8 mouse cellular contexts compared by ENCODE assay signal in the genomic region with DNA sequence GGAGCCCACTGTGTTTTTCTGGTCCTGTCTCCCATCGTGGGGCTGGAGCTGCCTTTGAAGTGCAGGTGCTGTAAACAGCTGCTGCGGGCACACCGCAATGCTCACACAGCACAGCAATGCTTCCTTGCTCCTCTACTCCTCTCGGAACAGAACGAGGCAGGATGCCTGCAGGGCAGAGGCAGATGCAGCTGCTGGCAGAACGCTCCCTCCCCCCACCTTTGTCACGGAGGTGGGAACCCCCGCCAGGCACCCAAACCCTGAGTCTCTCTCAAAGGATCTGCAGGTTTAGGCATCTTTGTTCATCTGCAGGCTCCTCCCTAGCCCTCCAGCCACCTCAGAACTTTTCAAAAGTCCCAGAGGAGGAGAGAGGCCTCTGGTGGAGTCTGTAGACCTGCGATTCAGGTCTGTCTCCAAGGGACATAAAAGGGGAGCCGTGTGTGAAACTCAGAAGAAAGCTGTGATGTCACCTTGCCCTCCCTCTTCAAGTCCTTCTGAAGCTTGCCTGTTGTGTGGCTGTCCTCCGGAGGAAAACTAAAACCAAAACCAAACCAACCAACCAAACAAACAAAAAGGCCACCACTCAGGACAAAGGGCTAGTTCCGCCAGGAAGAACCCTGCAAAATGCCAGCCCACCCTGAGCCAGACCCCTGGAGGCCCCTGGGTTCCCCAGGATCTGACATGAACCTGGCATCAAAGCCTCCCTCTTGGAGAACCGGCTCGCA. TPM values are rescaled to one million over a fixed set of nuclear protein-coding genes. Genes with fewer than 3 reads are reported as not detected.
DNase-seq lines count a peak whose midpoint lies in the region; ATAC-seq and TF ChIP-seq lines count a peak whose summit lies in the region.

A gene (plus strand): TSS at position 292 of the 722 bp plus-strand sequence.

- no peaks in the 10 kb centered on the region for H3K4me1 ChIP-seq in heart, postnatal 0 days (ENCODE audit: control insufficient read depth, insufficient read depth)
- H3K4me1 ChIP-seq in bone marrow, adult 2 months (ENCODE audit: control insufficient read depth, insufficient read depth, low read length): peaks cover 1% of the 10 kb centered on the region; the same call in 1 of the 2 replicates
- peaks cover 8% of the 10 kb centered on the region; the same call in 1 of the 2 replicates for H3K4me1 ChIP-seq in hindbrain, postnatal 0 days (ENCODE audit: insufficient read depth, low read length)
- no peaks in the 10 kb centered on the region; the same call in 1 of the 2 replicates for H3K4me1 ChIP-seq in midbrain, postnatal 0 days (ENCODE audit: insufficient read depth, low read length)

- peak within 1 kb of the TSS; percentile 17; the same call in 1 of the 2 replicates for H3K4me2 ChIP-seq in heart, postnatal 0 days (ENCODE audit: low read depth, low read length)
- peak within 1 kb of the TSS; percentile 16 for H3K4me2 ChIP-seq in hindbrain, postnatal 0 days (ENCODE audit: low read depth, low read length)
- H3K4me2 ChIP-seq in midbrain, postnatal 0 days (ENCODE audit: low read depth, low read length, poor library complexity, severe bottlenecking): peak within 1 kb of the TSS; percentile 20; the same call in 1 of the 2 replicates

- ATAC-seq in heart, postnatal 0 days (ENCODE audit: insufficient read depth, low read depth): no peak
- no peak for ATAC-seq in hindbrain, postnatal 0 days
- ATAC-seq in midbrain, postnatal 0 days (ENCODE audit: low FRiP score): no peak

- no peak for TF ChIP-seq CTCF in heart, postnatal 0 days (IDR thresholded peaks at IDR 0.05; ENCODE audit: low read depth)
- TF ChIP-seq CTCF in bone marrow, adult 2 months (IDR thresholded peaks at IDR 0.05; ENCODE audit: control insufficient read depth, insufficient read depth, low read length): no peak
- no peak for TF ChIP-seq CTCF in hindbrain, postnatal 0 days (IDR thresholded peaks at IDR 0.05; ENCODE audit: low read depth)
- TF ChIP-seq CTCF in midbrain, postnatal 0 days (IDR thresholded peaks at IDR 0.05): no peak

- no peaks in the 10 kb centered on the region for H3K36me3 ChIP-seq in heart, postnatal 0 days (replicated peaks; ENCODE audit: control insufficient read depth, insufficient read depth, low read length)
- H3K36me3 ChIP-seq in hindbrain, postnatal 0 days (ENCODE audit: insufficient read depth, low read length): no peaks in the 10 kb centered on the region
- H3K36me3 ChIP-seq in midbrain, postnatal 0 days (ENCODE audit: insufficient read depth, low read length): no peaks in the 10 kb centered on the region

- peak within 1 kb of the TSS; percentile 43; the same call in 1 of the 2 replicates for H3K27ac ChIP-seq in heart, postnatal 0 days (ENCODE audit: low read depth)
- peak within 1 kb of the TSS; percentile 68 for H3K27ac ChIP-seq in bone marrow, adult 2 months (ENCODE audit: control insufficient read depth, insufficient read depth, low read depth, low read length, poor library complexity)
- H3K27ac ChIP-seq in hindbrain, postnatal 0 days: no peak within 1 kb of the TSS
- H3K27ac ChIP-seq in midbrain, postnatal 0 days (ENCODE audit: low read depth, low read length): no peak within 1 kb of the TSS

- no peak; the same call in 1 of the 2 replicates for TF ChIP-seq POLR2A in bone marrow, adult 2 months (IDR thresholded peaks at IDR 0.05; ENCODE audit: borderline replicate concordance, control insufficient read depth, low read depth, low read length)

- WGBS in heart, postnatal 0 days: 32% methylated on average over 14 of the region's 14 CpGs
- WGBS in bone marrow, adult 2 months: 13% methylated on average over 14 of the region's 14 CpGs
- WGBS in hindbrain, postnatal 0 days: 16% methylated on average over 14 of the region's 14 CpGs
- 17% methylated on average over 14 of the region's 14 CpGs for WGBS in midbrain, postnatal 0 days

- no peak for TF ChIP-seq EP300 in heart, postnatal 0 days (IDR thresholded peaks at IDR 0.05; ENCODE audit: low read depth)

- H3K9ac ChIP-seq in heart, postnatal 0 days (replicated peaks; ENCODE audit: low read depth, low read length): no peak within 1 kb of the TSS; the same call in 1 of the 2 replicates
- no peak within 1 kb of the TSS for H3K9ac ChIP-seq in hindbrain, postnatal 0 days (replicated peaks; ENCODE audit: low read length)
- no peak within 1 kb of the TSS for H3K9ac ChIP-seq in midbrain, postnatal 0 days (replicated peaks; ENCODE audit: low read length, poor library complexity, severe bottlenecking)

- DNase-seq in heart, postnatal 0 days (ENCODE audit: low spot score): no peak
- no peak for DNase-seq in heart, adult 18-20 months
- DNase-seq in hindbrain, postnatal 0 days (ENCODE audit: low spot score): no peak
- DNase-seq in midbrain, postnatal 0 days (ENCODE audit: low spot score): no peak
- no peak for DNase-seq in layer of hippocampus, postnatal 14 days (ENCODE audit: low spot score in 2 of 2)
- no peak for DNase-seq in cerebellum, postnatal 25 days
- no peak for DNase-seq in gastrocnemius, postnatal 4 days (ENCODE audit: low spot score in 2 of 2)

- peak within 1 kb of the TSS; percentile 15; the same call in 1 of the 2 replicates for H3K4me3 ChIP-seq in heart, postnatal 0 days (ENCODE audit: low read depth, low read length)
- peak within 1 kb of the TSS; percentile 26 for H3K4me3 ChIP-seq in bone marrow, adult 2 months (replicated peaks; ENCODE audit: control insufficient read depth, low read depth, low read length)
- H3K4me3 ChIP-seq in hindbrain, postnatal 0 days (ENCODE audit: low read length): no peak within 1 kb of the TSS
- H3K4me3 ChIP-seq in midbrain, postnatal 0 days (ENCODE audit: low read depth, low read length): no peak within 1 kb of the TSS

- H3K9me3 ChIP-seq in heart, postnatal 0 days (replicated peaks; ENCODE audit: control insufficient read depth, low read length): no peaks in the 10 kb centered on the region
- H3K9me3 ChIP-seq in hindbrain, postnatal 0 days (ENCODE audit: low read length): no peaks in the 10 kb centered on the region
- H3K9me3 ChIP-seq in midbrain, postnatal 0 days (ENCODE audit: low read length): no peaks in the 10 kb centered on the region

- H3K27me3 ChIP-seq in heart, postnatal 0 days (ENCODE audit: control insufficient read depth, insufficient read depth, low read length): no peaks in the 10 kb centered on the region
- no peaks in the 10 kb centered on the region for H3K27me3 ChIP-seq in hindbrain, postnatal 0 days (ENCODE audit: insufficient read depth, low read length)
- H3K27me3 ChIP-seq in midbrain, postnatal 0 days (ENCODE audit: insufficient read depth, low read length): no peaks in the 10 kb centered on the region

RNA-seq across cellular contexts. Expression of the gene that starts here (rescaled TPM):
- 19.1 TPM in 1 of 2 replicates, not detected in the other for total RNA-seq in heart, postnatal 0 days (2014; rRNA removed; ENCODE audit: low replicate concordance)
- polyA plus RNA-seq in heart, postnatal 0 days (2015; fragmentation: Nextera tagmentation; extraction: Ambion mirVana): 0.18 TPM in 1 of 2 replicates, not detected in the other
- not detected for total RNA-seq in heart, adult 18-20 months (2021)
- polyA plus RNA-seq in bone marrow, adult 2 months (2011; ENCODE audit: insufficient read depth, insufficient read length, low replicate concordance, missing spikeins): 0.70 TPM in 1 of 2 replicates, not detected in the other
- 0.07 and 1.0 TPM in 2 replicates for total RNA-seq in hindbrain, postnatal 0 days (2014; rRNA removed)
- 0.86 and 0.96 TPM in 2 replicates for polyA plus RNA-seq in hindbrain, postnatal 0 days (2015; fragmentation: Nextera tagmentation; extraction: Ambion mirVana)
- 1.7 and 2.8 TPM in 2 replicates for total RNA-seq in midbrain, postnatal 0 days (2014; rRNA removed)
- 1.1 and 1.6 TPM in 2 replicates for polyA plus RNA-seq in midbrain, postnatal 0 days (2015; fragmentation: Nextera tagmentation; extraction: Ambion mirVana)
- under 1 TPM in 1 of 2 experiments, not detected in 1; 0.24 TPM for total RNA-seq in layer of hippocampus, postnatal 14 days (2021)
- total RNA-seq in gastrocnemius, postnatal 4 days (2021): not detected

Comparison
In these comparisons a context has a peak if more than half of its experiments do, and no peak if none do; other contexts are left out.
1. H3K27ac ChIP-seq: peak in heart, postnatal 0 days (single experiment) and bone marrow, adult 2 months (single experiment); none in hindbrain, postnatal 0 days (single experiment) and midbrain, postnatal 0 days (single experiment).
2. H3K4me3 ChIP-seq: peak in heart, postnatal 0 days (single experiment) and bone marrow, adult 2 months (single experiment); none in hindbrain, postnatal 0 days (single experiment) and midbrain, postnatal 0 days (single experiment).
3. Peak in every context shown above with its lines, with median percentiles within 50 percentile points of each other: H3K4me2 ChIP-seq.